Mouse (Mus musculus): ENCODE measurements around the gene Riok1.

The Riok1 gene

GRCm38 (mm10) chr13:38064854-38065663 is 28.3 kb downstream of the Riok1 start:
- DNase-seq: peak; percentile 35

DNA sequence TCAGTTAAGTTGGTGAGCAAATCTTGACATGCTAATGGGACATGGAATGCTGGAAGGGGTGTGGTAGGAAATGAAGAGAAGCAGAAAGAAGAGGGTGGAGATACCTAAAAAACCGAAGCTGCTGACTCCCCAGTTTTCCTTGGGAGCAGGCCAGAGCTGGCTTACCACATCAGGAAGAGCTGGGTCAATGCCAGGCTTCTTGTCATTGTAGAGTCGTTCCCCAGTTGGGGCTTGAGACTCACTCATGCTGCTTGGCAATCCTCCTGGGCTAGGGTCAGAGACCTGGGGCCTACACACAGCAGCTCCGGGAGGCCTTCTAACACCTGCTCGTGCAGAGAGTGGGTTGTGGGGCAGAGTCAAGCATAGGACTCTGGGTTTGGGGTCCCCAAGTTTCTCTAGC is 34.1 kb downstream of the Riok1 start:
- DNase-seq: no peak

GRCm38 (mm10) chr13:38073374-38074307 is 36.8 kb downstream of the Riok1 start:
- no peak for DNase-seq

DNA sequence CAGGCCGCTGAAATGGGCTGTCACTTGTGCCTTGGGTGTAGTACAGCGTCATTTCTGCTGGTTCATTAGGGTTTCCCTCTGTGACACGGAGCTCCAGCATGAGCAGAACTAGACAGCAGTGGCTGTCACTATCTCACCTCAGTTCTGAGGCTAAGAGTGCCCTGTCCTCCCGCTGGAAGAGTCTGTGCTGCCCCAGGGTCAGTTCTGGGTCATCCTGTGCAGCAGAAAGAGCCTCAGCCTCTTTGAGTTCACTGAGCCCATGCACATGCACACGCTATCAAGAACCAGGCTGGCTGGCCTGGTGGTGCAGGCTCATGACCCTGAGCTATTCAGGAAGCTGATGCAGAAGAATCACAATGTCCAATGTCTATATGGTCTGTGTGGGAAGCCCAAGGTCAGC is 37.6 kb downstream of the Riok1 start:
- no peak for DNase-seq

DNA sequence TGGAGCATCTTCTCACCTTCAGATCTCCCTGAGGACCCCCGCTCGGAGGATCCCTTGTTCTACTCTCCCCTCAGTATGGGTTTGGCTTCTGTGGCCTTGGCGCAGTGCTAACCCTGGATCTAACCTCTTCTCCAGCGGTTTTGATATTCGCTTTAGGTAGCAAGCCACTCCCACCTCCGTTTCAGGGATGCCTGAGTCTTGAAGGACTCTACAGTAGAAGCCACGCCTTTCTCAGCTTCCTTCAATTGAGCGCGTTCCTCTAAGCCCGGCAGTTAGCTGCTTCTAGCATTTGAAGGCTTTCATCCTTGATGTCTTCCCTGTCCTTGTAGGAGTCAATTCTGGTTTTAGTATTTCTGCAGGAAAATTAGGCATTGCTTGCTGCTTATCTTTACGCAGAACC is 40.3 kb downstream of the Riok1 start:
- DNase-seq: no peak

DNA sequence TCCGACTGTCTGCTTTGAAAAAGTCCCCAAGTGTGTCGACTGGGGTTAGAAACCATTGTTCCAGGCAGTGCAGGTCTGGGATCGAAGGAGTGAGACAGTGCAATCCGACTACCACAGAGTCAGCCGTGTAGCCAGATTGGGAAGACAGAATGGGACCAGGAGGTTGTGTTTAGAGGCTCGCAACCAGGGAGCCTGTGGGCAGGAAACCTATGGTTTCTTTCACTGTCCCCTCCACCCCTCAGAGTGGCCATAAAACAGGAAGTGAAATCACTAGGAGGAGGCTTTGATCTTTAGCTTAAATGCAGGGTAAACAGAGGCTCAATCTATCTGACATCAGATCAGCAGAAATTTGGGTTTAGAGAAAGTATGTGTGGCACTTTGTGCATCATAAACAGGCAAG is 42.0 kb downstream of the Riok1 start:
- no peak for DNase-seq

GRCm38 (mm10) chr13:38079366-38079765 is 42.6 kb downstream of the Riok1 start:
- no peak for DNase-seq

DNA sequence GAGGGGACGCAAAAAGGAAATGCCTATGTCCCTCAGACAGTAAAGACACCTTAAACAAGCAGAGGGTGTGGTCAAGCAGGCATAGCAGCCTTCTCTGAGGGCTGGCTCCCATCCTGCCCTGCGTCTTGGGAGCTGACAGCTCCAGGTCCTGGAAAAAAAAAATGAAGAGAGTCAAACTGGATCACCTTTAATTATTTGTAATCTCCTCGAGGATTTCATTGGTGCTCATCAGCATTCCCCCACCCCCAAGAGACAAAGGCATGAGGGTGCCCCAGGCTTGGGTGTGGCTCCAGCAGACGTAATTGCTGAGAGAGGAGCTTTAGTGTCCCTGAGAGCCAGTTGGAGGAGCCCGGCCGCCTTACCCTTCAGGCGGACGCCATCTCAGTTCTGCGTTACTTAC is 43.2 kb downstream of the Riok1 start:
- no peak for DNase-seq

DNA sequence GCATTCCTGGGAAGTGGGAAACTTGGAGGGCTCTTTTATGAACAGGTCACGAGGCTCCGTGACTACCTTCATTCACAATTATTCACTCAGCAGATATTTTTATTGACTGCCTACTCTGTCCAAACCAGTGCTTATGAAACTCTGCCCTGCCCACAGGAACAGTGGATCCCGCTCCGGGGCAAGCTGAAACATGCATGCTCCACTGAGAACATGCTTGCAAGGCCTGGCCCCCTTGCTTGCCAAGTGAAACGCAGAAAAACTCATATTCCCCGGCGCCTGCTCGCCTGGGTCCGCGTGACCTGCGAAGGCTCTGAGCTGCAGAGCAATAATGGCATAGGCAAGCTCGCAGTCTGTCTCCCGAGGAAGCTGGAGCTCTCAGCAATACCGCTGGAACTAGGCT is 43.9 kb downstream of the Riok1 start:
- no peak for DNase-seq

DNA sequence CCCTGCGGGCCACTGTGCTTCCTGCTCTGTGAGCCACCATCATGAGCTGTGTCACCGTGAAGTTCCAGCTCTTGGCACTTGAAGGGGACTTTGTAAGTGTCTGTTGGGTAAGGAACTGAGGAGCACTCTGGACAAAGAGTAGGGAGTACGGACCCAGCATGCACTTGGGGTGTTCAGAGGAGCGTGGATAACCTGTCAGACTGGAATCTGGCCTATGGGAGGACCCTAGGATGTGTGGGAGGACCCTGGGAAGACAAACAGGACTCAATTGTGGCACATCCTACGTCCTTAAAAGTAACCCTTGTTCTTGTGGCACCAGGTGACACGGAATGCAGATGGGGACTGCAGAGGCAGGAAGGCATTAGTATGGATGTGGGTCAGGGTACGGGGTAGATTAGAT is 44.4 kb downstream of the Riok1 start:
- no peak for DNase-seq

- no peak for DNase-seq
These were observed 49.9 kb downstream of the Riok1 start for GRCm38 (mm10) chr13:38086711-38087110.

- DNase-seq: no peak
These were observed 51.2 kb downstream of the Riok1 start for GRCm38 (mm10) chr13:38088008-38088407.

DNA sequence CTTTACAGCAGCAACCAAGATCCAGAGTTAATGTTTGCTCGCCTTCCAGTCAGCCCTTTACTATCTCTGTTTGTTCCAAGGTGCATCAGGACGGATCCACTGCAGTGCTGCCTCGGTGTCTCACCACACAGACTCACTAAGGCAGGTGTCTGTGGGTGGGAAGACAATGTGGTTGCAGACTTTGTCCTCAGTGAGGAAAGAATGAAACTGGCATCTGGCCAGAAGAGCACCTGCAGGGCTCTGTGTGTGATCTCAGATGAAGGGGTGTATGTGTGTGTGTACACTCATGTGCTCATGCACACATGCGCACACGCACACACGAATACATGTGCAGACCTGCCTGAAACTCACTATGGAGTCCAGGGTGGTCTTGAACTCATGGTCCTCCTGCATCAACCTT is 52.7 kb downstream of the Riok1 start:
- DNase-seq: no peak

DNA sequence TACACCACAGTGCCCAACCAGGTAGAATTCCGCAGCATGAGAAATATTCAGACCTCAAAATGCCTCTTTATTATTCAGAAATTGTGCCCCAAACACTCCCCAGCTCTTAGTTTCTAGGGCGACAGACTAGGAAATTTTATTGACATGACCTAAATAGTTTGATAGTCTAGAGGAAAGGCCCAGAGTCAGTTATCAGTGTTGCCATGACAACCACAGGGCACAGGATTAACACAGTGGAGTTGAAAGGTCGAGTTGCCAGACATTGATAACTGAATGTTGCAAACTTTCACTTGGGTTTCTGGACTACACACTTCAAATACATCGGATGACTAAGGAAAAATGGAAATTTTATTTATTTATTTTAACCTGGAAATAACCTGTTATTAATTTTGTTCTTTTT is 53.1 kb downstream of the Riok1 start:
- DNase-seq: no peak

GRCm38 (mm10) chr13:38096207-38096606 is 59.4 kb downstream of the Riok1 start:
- no peak for DNase-seq

- DNase-seq: peak; percentile 35
These were observed 66.6 kb downstream of the Riok1 start for GRCm38 (mm10) chr13:38103406-38103805.

DNA sequence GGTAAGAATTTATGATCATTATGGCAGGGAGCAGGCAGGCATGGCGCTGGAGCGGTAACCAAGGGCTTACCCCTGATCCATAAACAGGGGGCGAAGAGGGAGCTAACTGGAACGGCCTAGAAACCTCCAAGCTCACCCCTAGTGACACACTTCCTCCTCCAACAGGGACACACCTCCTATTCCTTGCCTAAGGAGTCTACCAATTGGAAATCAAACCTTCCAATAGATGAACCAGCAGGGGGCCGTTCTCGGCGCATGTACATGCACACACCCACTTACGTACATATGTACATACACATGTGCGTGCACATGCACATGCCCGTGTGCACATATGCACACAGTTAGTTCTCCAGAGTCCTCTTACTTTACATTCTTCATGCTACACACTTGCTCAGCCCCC is 67.7 kb downstream of the Riok1 start:
- no peak for DNase-seq

- no peak for DNase-seq
These were observed 72.3 kb downstream of the Riok1 start for GRCm38 (mm10) chr13:38109081-38109480.
